Mouse (Mus musculus): ENCODE data around the gene Gm17660. TPM values are rescaled to one million over a fixed set of nuclear protein-coding genes. Genes with fewer than 3 reads are reported as not detected.

Gm17660 gene
- polyA plus RNA-seq, 1 experiment, result not detected

GRCm38 (mm10) chr5:104035066-104035465 is 42.3 kb downstream of the Gm17660 start:
- no peak for TF ChIP-seq GATA1 (IDR thresholded peaks at IDR 0.05; ENCODE audit: low read length)

- no peak for TF ChIP-seq GATA1 (IDR thresholded peaks at IDR 0.05; ENCODE audit: low read length)
Observed at GRCm38 (mm10) chr5:104032434-104033097, 44.8 kb downstream of the Gm17660 start.

- no peak for TF ChIP-seq GATA1 (IDR thresholded peaks at IDR 0.05; ENCODE audit: low read length)
Observed at GRCm38 (mm10) chr5:104025245-104025854, 52.1 kb downstream of the Gm17660 start.

- no peak for TF ChIP-seq GATA1 (IDR thresholded peaks at IDR 0.05; ENCODE audit: low read length)
Observed at GRCm38 (mm10) chr5:104024762-104025161, 52.6 kb downstream of the Gm17660 start.

- no peak for TF ChIP-seq GATA1 (IDR thresholded peaks at IDR 0.05; ENCODE audit: low read length)
Observed at GRCm38 (mm10) chr5:104023289-104024020, 54.0 kb downstream of the Gm17660 start.

GRCm38 (mm10) chr5:104022558-104022957 is 54.9 kb downstream of the Gm17660 start:
- no peak for TF ChIP-seq GATA1 (IDR thresholded peaks at IDR 0.05; ENCODE audit: low read length)

- no peak for TF ChIP-seq GATA1 (IDR thresholded peaks at IDR 0.05; ENCODE audit: low read length)
Observed at GRCm38 (mm10) chr5:104021597-104022378, 55.6 kb downstream of the Gm17660 start, which contains the start of gene Hsd17b11. TSS of gene Hsd17b11 (minus strand) at chr5:104021919.

Other genes with a start within 250 kb of the Gm17660 start
- gene Klhl8, start 166.3 kb downstream of the Gm17660 start, polyA plus RNA-seq (2012), result 0.06 TPM in 2 replicates
- not detected in 2 replicates for gene Hsd17b13, start 100.2 kb downstream of the Gm17660 start, polyA plus RNA-seq (2012)
- gene Hsd17b11, start 55.7 kb downstream of the Gm17660 start, polyA plus RNA-seq (2012), result 0.58 and 0.67 TPM in 2 replicates
- 180 and 216 TPM in 2 replicates for gene Nudt9, start 31.3 kb downstream of the Gm17660 start, polyA plus RNA-seq (2012)
- not detected in 2 replicates for gene Sparcl1, start 36.1 kb upstream of the Gm17660 start, polyA plus RNA-seq (2012)
- not detected in 2 replicates for gene Dspp, start 93.1 kb upstream of the Gm17660 start, polyA plus RNA-seq (2012)
- gene Dmp1, start 125.0 kb upstream of the Gm17660 start, polyA plus RNA-seq (2012), result not detected in 2 replicates
- not detected in 2 replicates for gene Ibsp, start 221.6 kb upstream of the Gm17660 start, polyA plus RNA-seq (2012)
- not detected in 2 replicates for gene Mepe, start 247.7 kb upstream of the Gm17660 start, polyA plus RNA-seq (2012)